Mouse (Mus musculus) hindbrain, embryonic 10.5 days (tissue): ENCODE measurements around the gene Gclm. TPM values are rescaled to one million over a fixed set of nuclear protein-coding genes. Genes with fewer than 3 reads are reported as not detected.
"Not testable (repeated sequence)": the region's sequence is repeated elsewhere in the genome, so short reads cannot be mapped to it uniquely, and the experiment has no call there.

Experiments
- DNase-seq: peaks from one replicate; pipeline ENCODE4 v3.0.0-alpha.2; 2017; ENCODE audit warnings: low spot score
- H3K27ac ChIP-seq: fragments of 300-500 bp; sonication (generic); 2 replicates; pipeline ENCODE4 v1.5.1; 2016; ENCODE audit warnings: mild to moderate bottlenecking, moderate library complexity
- H3K27me3 ChIP-seq: fragments of 300-500 bp; sonication (generic); 2 replicates; pipeline ENCODE4 v1.6.1; 2016; ENCODE audit warnings: mild to moderate bottlenecking; ENCODE audit not compliant: poor library complexity, insufficient read depth, severe bottlenecking
- H3K36me3 ChIP-seq: fragments of 300-500 bp; sonication (generic); 2 replicates; pipeline ENCODE4 v1.6.1; 2016; ENCODE audit warnings: mild to moderate bottlenecking, moderate library complexity
- H3K4me1 ChIP-seq: fragments of 300-500 bp; sonication (generic); replicated peaks from 2 replicates; pipeline ENCODE4 v1.6.1; 2016; ENCODE audit warnings: mild to moderate bottlenecking
- H3K4me3 ChIP-seq: fragments of 300-500 bp; sonication (generic); 2 replicates; pipeline ENCODE4 v1.5.1; 2016; ENCODE audit warnings: mild to moderate bottlenecking, moderate library complexity
- H3K9me3 ChIP-seq: fragments of 300-500 bp; sonication (generic); 2 replicates; pipeline ENCODE4 v1.6.1; 2016; ENCODE audit warnings: mild to moderate bottlenecking, moderate library complexity
- WGBS: fragments of 180-500 bp; shearing (Covaris S2); methylation state at CpG from one replicate; pipeline ENCODE4 v1.1.7; 2016; 5-methylcytosine and 5-hydroxymethylcytosine counted together
- polyA plus RNA-seq: library from polyadenylated mRNA; unstranded; fragments of >200 nt; fragmentation: Nextera tagmentation; extraction: Ambion mirVana; gene quantifications from 2 replicates; pipeline ENCODE4 v1.2.1, GENCODE M21; 2016

The Gclm gene
- polyA plus RNA-seq, 1 experiment from 2014 or later: 51.2 TPM

DNA sequence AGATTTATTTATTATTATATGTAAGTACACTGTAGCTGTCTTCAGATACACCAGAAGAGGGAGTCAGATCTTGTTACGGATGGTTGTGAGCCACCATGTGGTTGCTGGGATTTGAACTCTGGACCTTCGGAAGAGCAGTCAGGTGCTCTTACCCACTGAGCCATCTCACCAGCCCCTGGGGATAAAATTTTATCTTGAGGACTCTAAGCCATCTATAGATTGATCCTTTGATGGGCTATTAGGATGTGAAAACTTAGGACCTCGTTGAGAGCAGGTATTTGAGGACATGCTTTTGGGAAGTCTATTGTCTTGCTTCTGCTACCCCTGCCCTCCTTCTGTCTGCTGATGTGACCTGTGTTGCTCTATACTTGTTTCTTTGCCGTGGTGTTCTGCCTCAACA, 44.0 kb downstream of the Gclm start:
- peaks cover 16% of the 10 kb centered on the region for H3K36me3 ChIP-seq
- not testable (repeated sequence) for H3K27me3 ChIP-seq, H3K4me3 ChIP-seq, H3K9me3 ChIP-seq, DNase-seq, H3K27ac ChIP-seq
- peaks cover 25% of the 10 kb centered on the region for H3K4me1 ChIP-seq
- 76% methylated on average over 4 of the region's 4 CpGs for WGBS

DNA sequence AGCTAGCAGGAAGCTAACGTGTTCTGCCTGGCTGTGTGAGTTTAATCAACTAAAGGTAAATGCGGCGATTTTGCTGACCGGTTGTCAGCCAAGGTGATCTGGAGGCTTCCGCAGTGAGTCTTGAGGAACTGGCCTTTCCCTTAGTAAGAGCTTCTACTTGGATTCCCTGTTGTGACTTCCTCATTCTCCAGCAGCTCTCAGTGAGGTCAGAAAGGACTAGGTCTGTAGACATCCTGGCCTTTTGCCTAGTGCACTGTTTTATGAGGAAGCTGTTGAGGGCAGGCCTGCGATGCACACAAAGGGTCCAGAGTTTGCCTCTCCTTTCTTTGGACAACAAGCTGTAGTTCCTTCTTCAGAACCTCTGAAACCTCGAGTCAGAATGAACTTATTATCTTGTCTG, 45.3 kb downstream of the Gclm start:
- no peak overlapping the region for H3K4me3 ChIP-seq
- peaks cover 2% of the 10 kb centered on the region for H3K36me3 ChIP-seq
- WGBS: 77% methylated on average over 7 of the region's 7 CpGs
- DNase-seq: no peak
- peaks cover 38% of the 10 kb centered on the region for H3K4me1 ChIP-seq
- 0 out of 2 replicates have a peak overlapping the region, but pooled peaks have one; percentile 29 for H3K27ac ChIP-seq
- H3K9me3 ChIP-seq: no peaks in the 10 kb centered on the region
- no peaks in the 10 kb centered on the region for H3K27me3 ChIP-seq

DNA sequence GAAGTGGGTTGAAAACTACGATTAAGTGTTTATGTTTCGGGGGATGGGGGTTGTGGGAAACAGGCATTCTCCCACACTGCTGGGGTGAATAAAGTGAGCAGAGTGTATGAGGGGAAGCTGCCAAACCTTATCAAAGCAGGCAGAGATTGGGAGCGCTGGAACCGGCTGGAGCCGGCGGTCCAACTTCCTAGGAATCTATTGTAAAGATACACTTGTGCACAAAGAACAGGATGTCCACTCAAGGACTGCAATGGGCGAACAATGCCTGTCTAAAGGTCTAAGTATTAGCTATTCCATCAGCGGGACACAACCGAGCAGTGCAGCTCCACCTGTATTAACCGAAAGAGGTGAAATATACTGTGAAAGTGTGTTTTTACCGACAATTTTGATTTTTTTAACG, 46.5 kb downstream of the Gclm start:
- Histone ChIP-seq H3K27ac (peak overlapping the region; percentile 43; the same call in 1 of the 2 replicates), H3K27me3 (no peaks in the 10 kb centered on the region), H3K4me1 (peaks cover 40% of the 10 kb centered on the region), H3K9me3 (no peaks in the 10 kb centered on the region), H3K4me3 (peak overlapping the region; percentile 87), H3K36me3 (no peaks in the 10 kb centered on the region)
- no peak for DNase-seq
- 52% methylated on average over 12 of the region's 12 CpGs for WGBS

DNA sequence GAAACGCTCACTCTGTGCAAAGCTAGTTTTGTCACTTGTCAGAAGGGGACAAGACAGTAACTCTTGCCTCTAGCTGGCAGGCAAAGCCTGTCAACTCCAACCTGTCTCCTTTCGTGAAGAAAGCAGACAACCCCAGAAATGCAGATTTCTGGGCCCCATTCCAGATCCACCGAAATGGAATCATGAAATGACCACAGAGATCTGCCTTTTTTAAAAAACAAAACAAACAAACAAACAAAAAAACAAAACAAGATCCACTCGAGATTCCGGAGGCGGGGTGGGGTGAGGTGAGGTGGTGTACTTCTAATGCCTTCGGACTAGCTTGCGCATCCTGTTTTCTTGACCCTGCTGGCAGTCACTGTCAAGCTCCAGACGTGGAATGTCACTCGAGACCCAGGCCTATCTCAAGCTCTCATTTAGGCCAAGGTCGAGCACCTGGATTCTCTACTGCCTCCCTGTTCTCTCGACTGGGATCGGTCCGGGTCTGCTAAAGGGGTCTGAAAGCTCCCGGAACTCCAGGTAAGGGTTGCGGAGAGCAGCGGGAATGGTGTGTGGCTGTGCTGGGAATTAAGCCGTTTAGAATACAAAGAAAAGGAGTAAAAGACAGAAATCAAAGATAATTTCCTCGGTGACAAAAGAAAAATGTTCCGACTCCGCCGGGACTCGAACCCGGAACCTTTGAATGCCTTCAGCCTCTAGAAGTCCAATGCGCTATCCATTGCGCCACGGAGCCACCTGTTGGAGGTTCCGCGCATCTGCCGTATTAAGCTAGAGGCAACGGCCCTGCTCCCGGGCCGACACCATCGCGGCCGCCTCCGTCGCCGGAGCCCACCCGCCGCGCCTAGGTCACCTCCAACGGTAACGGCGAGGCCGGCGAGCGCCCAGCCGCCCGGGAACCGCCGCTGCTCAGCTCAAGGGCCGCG, 47.2 kb downstream of the Gclm start:
- Histone ChIP-seq H3K9me3 (no peaks in the 10 kb centered on the region), H3K4me3 (peak overlapping the region; percentile 87), H3K27me3 (no peaks in the 10 kb centered on the region), H3K4me1 (peaks cover 40% of the 10 kb centered on the region), H3K36me3 (no peaks in the 10 kb centered on the region), H3K27ac (peak overlapping the region; percentile 99)
- peak; percentile 95 for DNase-seq
- 6% methylated on average over 54 of the region's 54 CpGs for WGBS

DNA sequence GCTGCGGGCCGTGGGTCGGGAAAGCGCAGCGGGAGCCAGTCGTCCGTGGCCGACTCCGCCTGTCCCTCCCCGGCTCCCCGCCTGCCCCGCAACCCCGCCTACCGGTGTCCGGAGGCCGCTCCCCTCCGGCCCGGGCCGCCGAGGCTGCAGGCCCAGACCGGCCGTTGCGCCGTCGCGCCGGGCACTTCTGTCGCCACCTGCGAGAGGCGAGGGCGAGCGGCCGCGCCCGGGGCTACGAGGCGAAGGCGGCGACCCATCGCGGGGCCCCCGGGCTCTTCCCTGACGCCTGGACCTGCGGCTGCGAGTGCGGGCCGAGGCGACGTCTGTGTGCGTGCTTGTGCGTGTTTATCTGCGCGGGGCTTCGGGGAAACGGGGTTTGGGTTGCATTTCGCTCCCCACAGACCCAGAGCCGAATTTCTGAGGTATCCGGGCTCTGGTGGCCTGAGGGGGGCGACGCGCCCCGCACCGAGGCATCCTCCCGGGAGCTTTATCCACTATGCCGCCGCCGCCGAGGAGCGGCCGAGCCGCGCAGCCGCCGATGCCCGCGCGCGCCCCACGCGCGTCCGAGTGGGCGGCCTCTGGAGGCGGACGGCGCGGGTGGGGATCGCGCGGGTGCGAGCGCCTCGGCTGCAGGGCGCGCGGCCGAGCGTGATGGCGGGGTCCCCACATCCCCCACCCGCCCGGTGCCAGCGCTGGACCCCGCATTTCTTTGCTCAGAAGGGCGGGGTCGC, 48.0 kb downstream of the Gclm start:
- under 1% methylated on average over 105 of the region's 105 CpGs for WGBS
- no peaks in the 10 kb centered on the region for H3K27me3 ChIP-seq
- H3K4me3 ChIP-seq: peak overlapping the region; percentile 87
- H3K9me3 ChIP-seq: no peaks in the 10 kb centered on the region
- DNase-seq: no peak
- peaks cover 41% of the 10 kb centered on the region for H3K4me1 ChIP-seq
- no peaks in the 10 kb centered on the region for H3K36me3 ChIP-seq
- peak overlapping the region; percentile 99 for H3K27ac ChIP-seq

DNA sequence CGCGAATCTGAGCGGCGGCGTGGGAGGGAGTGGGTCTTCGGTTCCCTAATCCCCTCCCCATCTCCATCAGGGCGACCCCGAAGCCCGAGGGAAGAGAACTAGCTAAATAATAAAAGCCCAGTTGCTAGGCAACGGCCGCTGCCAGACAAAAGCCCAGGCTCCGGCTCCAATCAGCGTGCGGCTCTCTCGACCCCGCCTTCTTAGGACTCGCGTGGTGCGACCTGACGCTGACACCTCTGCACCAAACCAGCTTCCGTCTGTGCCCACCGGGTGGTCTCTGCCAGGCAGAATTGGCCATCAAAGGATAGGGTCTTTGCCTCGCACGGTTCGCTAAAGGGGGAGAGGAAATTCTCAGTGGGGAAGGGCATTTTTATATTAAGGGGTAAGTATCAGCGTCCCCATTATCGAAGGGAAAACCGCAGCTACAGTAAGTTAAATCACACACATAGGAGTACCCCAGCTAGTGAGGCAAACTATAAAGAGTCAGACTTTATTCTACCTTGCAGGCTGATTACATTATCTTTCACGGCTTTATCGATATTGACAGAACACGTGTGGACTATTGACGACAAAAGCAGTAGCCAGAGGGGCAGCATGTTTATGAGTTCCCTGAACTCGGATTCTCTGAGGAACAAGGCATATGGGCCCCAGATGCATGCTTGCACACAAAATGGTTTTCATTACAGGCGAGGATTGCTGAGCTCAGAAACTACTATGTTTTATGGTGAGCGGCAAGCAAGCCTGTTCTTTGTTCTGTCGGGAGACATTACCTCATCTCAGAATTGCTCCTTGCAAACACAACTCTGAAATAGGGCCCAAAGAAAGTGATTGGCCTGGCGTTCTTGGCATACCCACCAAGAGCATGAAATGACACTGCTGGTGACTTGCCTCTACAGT, 48.8 kb downstream of the Gclm start, which contains the start of gene Bcar3:
Gene Bcar3 (plus strand): TSS at position 183 of the 897 bp plus-strand sequence.
- WGBS: 7% methylated on average over 37 of the region's 37 CpGs
- H3K36me3 ChIP-seq: no peaks in the 10 kb centered on the region
- H3K27ac ChIP-seq: peak within 1 kb of the TSS; percentile 99
- peak; percentile 94 for DNase-seq
- no peaks in the 10 kb centered on the region for H3K9me3 ChIP-seq
- H3K27me3 ChIP-seq: no peaks in the 10 kb centered on the region
- peaks cover 47% of the 10 kb centered on the region for H3K4me1 ChIP-seq
- peak within 1 kb of the TSS; percentile 87 for H3K4me3 ChIP-seq

DNA sequence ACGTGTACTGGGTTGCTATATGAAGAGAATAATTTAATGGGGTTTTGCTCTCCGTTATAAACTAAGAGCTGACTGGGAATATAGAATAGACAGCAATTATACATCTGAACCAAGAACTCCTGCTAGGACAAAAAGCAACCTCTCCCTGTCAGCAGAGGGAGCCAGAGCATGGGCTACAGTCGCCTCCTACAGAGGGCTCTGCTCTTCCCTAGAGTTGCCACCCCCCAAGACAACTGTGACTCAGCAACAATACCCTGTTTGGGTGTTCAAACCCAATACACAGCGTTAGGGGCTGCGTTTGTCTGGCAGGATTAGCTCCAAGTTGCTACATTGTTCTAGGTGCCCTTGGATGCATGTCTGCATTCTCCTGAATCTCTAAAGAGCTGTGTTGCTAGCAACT, 50.2 kb downstream of the Gclm start:
- DNase-seq: peak; percentile 63
- Histone ChIP-seq H3K9me3 (no peaks in the 10 kb centered on the region), H3K36me3 (no peaks in the 10 kb centered on the region), H3K4me3 (no peak overlapping the region), H3K27ac (peak overlapping the region; percentile 99; the same call in 1 of the 2 replicates), H3K4me1 (peaks cover 46% of the 10 kb centered on the region), H3K27me3 (no peaks in the 10 kb centered on the region)
- 8% methylated on average over 5 of the region's 5 CpGs for WGBS

DNA sequence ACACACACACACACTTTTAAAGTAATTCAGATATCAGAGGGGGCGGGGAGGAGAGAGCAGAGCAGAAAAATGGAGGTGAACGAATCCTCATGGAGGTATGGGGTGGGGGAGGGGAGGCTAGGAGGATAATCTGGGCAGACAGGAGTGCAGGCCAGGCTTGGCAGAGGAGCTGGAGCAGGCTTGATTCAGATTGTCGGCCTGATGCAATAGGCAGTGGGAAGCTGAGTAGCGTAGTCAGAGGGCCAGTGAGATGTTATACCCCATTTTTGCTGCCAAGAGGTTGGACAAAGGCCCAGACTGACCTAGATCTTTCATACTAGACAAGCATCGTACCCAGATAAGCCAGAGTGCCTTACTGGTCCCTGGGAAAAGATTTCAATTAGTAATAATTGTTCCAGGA, 51.6 kb downstream of the Gclm start:
- 68% methylated on average over 5 of the region's 5 CpGs for WGBS
- H3K9me3 ChIP-seq: no peaks in the 10 kb centered on the region
- H3K27me3 ChIP-seq: no peaks in the 10 kb centered on the region
- no peak overlapping the region for H3K27ac ChIP-seq
- H3K4me1 ChIP-seq: peaks cover 45% of the 10 kb centered on the region
- no peak overlapping the region for H3K4me3 ChIP-seq
- no peaks in the 10 kb centered on the region for H3K36me3 ChIP-seq
- DNase-seq: no peak

DNA sequence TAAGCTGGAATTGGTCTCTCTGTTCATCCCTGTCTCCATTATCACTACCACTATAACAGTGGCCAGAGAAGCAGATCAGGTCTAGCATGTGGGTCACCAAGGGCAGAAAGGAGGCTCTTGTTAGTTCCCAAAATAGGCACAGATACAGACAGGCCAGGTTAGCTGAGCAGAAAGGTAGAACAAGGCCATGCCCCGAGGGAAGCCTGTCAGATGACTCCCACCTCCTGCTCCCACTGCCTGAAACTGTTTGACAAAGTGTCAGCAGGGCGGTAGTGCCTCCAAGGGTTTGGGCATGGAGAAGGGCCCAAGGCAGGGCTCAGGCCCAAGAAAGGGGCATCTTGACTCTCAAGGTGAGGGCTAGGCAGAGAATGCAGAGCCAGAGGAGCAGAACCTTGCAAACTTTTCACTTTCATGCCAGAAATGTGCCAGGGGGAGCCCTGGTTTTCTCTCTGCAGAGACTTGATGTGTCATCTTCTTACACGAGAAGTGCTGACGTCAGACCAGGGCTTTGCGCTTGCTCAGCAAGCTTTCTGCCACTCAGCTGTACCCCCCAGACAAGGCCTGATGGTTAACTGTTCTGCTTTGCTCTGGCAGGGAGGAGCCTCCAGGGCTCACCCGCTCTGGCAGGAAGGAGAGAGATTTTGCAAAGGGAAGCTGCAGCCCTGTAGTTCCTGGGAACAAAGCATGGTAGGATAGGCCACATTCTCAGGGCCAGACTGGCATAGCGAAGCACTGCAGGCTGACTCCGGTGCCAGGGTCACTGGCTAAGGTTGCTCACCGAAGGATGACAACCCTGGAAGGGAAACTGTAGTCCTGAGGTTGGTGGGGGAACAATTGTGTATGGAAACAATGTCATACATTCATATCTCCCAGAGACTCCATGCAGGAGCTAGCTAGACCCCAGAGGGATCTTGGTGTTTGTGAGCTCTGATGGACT, 55.9 kb downstream of the Gclm start:
- Histone ChIP-seq H3K4me1 (peaks cover 20% of the 10 kb centered on the region), H3K27ac (peak overlapping the region; percentile 64), H3K4me3 (no peak overlapping the region), H3K9me3 (no peaks in the 10 kb centered on the region), H3K27me3 (no peaks in the 10 kb centered on the region), H3K36me3 (no peaks in the 10 kb centered on the region)
- no peak for DNase-seq
- 68% methylated on average over 9 of the region's 9 CpGs for WGBS

DNA sequence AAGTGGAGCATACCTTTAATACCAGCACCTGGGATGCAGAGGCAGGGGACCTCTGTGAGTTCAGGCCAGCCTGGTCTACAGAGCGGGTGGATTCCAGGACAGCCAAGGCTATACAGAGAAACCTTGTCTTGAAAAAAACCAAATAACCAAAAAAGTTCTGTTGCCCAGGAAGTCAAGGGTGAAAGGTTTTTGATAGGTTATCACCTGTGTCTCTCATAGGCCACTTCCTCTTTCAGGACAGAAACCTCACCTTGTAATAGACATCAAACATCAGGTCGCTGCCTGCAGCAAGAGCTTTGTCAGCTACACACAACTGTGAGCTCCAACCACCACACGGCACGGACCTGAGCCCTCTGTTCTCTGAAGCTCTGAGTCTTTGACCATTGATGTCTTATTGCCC, 59.2 kb downstream of the Gclm start:
- Histone ChIP-seq H3K36me3 (no peaks in the 10 kb centered on the region), H3K27ac (no peak overlapping the region), H3K27me3 (peaks cover 6% of the 10 kb centered on the region; the same call in 1 of the 2 replicates), H3K4me1 (peaks cover 13% of the 10 kb centered on the region), H3K9me3 (no peaks in the 10 kb centered on the region), H3K4me3 (no peak overlapping the region)
- no peak for DNase-seq
- WGBS: 89% methylated on average over 4 of the region's 4 CpGs

DNA sequence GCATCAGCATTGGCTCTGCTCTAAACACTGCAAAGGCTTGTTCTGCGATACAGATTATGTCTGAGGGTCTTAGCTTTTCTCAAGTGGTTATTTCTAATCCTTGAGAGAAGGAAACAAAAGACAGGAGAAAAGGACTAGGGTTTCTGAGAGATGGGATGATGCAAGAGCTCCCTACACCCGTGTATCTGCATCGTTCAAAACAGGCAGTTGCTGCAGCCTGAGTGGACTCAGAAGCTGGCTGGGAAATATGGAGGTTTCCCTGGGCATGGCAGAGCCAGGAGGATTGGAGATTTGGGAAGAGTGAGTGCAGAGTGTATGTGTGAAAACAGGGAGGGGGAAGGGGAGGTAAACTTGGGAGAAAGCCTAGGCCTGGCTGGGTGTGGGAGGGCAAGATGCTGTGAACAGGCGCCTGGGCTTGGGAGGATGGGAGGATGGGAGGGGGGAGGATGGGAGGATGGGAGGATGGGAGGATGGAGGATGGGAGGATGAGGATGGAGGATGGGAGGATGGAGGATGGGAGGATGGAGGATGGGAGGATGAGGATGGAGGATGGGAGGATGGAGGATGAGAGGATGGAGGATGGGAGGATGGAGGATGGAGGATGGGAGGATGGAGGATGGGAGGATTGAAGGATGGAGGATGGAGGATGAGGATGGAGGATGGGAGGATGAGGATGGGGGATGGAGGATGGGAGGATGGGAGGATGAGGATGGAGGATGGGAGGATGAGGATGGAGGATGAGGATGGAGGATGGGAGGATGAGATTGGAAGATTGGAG, 62.7 kb downstream of the Gclm start:
- H3K27me3 ChIP-seq: peaks cover 6% of the 10 kb centered on the region; the same call in 1 of the 2 replicates
- H3K36me3 ChIP-seq: no peaks in the 10 kb centered on the region
- no peak overlapping the region for H3K27ac ChIP-seq
- no peak overlapping the region for H3K4me3 ChIP-seq
- H3K4me1 ChIP-seq: no peaks in the 10 kb centered on the region; the same call in 1 of the 2 replicates
- WGBS: 63% methylated on average over 4 of the region's 4 CpGs
- DNase-seq: no peak
- H3K9me3 ChIP-seq: no peaks in the 10 kb centered on the region
